Mouse (Mus musculus): ENCODE data around the gene Dnajc2. TPM values are rescaled to one million over a fixed set of nuclear protein-coding genes. Genes with fewer than 3 reads are reported as not detected.

The Dnajc2 gene
- total and polyA plus RNA-seq, 3 experiments, result 4.9 to 21.5 (median 20.9) TPM

DNA sequence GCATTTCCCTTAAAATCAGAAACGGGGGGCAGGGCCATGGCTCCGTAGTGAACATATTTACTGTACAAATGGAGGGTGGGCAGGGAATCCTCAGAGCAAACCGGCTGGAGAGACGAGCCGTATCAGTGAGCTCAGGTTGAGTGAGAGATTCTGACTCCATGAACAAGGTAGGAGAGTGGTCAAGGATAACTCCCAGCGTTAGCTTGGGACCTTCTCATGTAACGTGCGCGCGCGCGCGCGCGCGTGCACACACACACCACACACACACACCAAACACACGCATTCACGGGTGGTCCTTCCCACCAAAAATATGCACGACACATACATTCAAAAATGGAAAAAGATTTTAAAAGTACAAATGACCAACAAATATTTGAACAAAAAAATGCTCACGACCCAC lies 50.0 kb downstream of the Dnajc2 start:
- intact Hi-C loops (cut with DNase I), result loop anchor here (1.0 kb wide), 1 partner anchor 77 kb away; no protein-coding TSS in a partner anchor
- Histone ChIP-seq H3K27me3 (ENCODE audit: control insufficient read depth, insufficient read depth, low read length) (no peaks in the 10 kb centered on the region), H3K36me3 (ENCODE audit: control insufficient read depth, insufficient read depth, low read length) (no peaks in the 10 kb centered on the region), H3K4me3 (peak overlapping the region; percentile 26), H3K79me2 (replicated peaks; ENCODE audit: control insufficient read depth, insufficient read depth, low read length) (no peaks in the 10 kb centered on the region), H3K9ac (ENCODE audit: low read depth, low read length) (no peak overlapping the region), H3K27ac (no peak overlapping the region), H3K4me1 (ENCODE audit: control insufficient read depth, insufficient read depth, low read length) (peaks cover 5% of the 10 kb centered on the region)
- 66% methylated on average over 20 of the region's 20 CpGs for WGBS
- no peak for DNase-seq
- TF ChIP-seq EP300 (IDR thresholded peaks at IDR 0.05; ENCODE audit: insufficient read depth, low read depth, low read length) (no peak), CTCF (IDR thresholded peaks at IDR 0.05) (no peak), POLR2A (IDR thresholded peaks at IDR 0.05; ENCODE audit: insufficient read depth, low read depth, low read length) (no peak)

DNA sequence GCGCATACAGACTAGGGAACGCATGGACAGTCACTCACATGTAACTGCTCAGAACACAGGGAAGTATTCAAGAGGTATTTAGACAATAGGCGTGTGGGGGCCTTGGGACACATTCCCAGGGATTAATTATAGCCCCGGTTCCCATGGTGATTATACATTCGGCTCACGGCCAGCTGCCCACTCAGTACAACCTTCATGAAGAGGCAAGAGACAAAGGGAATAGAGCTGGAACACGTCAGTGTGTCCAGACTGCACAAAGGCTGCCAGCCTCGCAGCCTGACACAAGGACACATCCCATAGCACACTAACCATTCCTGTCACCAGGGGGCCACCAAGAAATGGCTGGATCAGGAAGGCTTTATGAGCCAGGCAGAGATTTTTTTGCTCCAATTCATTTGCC lies 52.1 kb downstream of the Dnajc2 start:
- H3K27ac ChIP-seq, result no peak overlapping the region
- 9% methylated on average over 8 of the region's 8 CpGs for WGBS
- H3K27me3 ChIP-seq (ENCODE audit: control insufficient read depth, insufficient read depth, low read length), result no peaks in the 10 kb centered on the region
- H3K9ac ChIP-seq (ENCODE audit: low read depth, low read length), result no peak overlapping the region
- no peaks in the 10 kb centered on the region for H3K79me2 ChIP-seq (replicated peaks; ENCODE audit: control insufficient read depth, insufficient read depth, low read length)
- H3K4me3 ChIP-seq, result no peak overlapping the region
- peaks cover 4% of the 10 kb centered on the region for H3K4me1 ChIP-seq (ENCODE audit: control insufficient read depth, insufficient read depth, low read length)
- H3K36me3 ChIP-seq (ENCODE audit: control insufficient read depth, insufficient read depth, low read length), result no peaks in the 10 kb centered on the region
- peak; percentile 81 for TF ChIP-seq CTCF (IDR thresholded peaks at IDR 0.05)
- TF ChIP-seq POLR2A (IDR thresholded peaks at IDR 0.05; ENCODE audit: insufficient read depth, low read depth, low read length), result no peak
- TF ChIP-seq EP300 (IDR thresholded peaks at IDR 0.05; ENCODE audit: insufficient read depth, low read depth, low read length), result no peak
- intact Hi-C loops (cut with DNase I), result no loop called here
- DNase-seq, result peak; percentile 49 to 58

DNA sequence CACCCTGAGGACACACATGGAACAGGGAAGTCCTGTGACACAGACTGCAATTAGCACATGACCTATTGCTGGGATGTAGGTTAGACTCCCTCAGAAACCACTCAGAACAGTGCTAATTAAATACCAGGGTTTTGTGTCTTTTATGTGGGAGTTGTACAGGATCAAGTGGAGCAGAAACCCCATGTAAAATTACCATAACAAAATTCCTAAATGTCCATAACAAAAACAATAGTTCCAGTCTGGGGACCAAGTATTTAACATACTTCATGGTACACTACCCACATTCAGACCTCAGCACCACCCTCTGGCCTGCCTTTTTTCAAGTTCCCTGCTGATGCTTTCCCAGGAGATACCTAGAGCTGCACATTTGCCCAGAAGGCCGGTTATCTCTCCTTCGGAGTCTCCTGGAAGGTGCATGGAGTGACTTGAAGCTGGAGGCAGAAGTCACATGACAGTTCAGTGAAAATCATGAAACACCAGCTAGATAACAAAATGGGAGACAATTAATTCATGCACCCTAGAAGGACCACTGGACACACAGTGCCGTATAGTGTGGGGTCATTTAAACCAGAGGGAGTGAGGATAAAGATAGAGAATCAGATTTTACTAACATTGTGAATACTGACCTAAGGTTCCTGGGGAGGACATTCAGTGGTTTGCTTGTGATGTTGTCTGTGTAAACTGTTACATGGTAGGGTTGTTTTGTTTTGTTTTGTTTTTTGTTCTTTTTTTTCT lies 52.7 kb downstream of the Dnajc2 start:
- Histone ChIP-seq H3K79me2 (replicated peaks; ENCODE audit: control insufficient read depth, insufficient read depth, low read length) (no peaks in the 10 kb centered on the region), H3K36me3 (ENCODE audit: control insufficient read depth, insufficient read depth, low read length) (no peaks in the 10 kb centered on the region), H3K27ac (no peak overlapping the region), H3K4me1 (ENCODE audit: control insufficient read depth, insufficient read depth, low read length) (no peaks in the 10 kb centered on the region; the same call in 1 of the 2 replicates), H3K9ac (ENCODE audit: low read depth, low read length) (no peak overlapping the region), H3K4me3 (no peak overlapping the region), H3K27me3 (ENCODE audit: control insufficient read depth, insufficient read depth, low read length) (no peaks in the 10 kb centered on the region)
- 50% methylated on average over 3 of the region's 3 CpGs for WGBS
- DNase-seq, result no peak
- TF ChIP-seq POLR2A (IDR thresholded peaks at IDR 0.05; ENCODE audit: insufficient read depth, low read depth, low read length) (no peak), CTCF (IDR thresholded peaks at IDR 0.05) (no peak), EP300 (IDR thresholded peaks at IDR 0.05; ENCODE audit: insufficient read depth, low read depth, low read length) (no peak)
- intact Hi-C loops (cut with DNase I), result no loop called here

DNA sequence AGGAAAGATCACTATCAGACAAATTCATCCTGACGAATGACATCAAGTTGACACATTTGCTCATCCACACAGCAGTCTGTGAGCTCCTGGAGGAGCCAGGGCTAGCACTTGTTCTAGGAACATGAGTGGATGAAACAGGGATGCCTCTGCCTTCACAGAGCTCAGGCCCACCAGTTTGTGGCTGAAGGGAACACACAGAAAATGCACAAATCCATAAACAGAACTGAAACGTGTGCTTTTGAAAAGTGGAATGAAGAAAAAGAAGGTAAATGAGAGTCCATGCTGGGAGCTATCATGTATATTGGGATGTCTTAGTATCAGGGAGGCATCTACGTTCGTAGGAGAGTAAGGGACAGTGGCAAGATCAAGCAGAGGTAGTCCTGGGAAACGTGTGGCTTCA lies 55.9 kb downstream of the Dnajc2 start:
- no peaks in the 10 kb centered on the region for H3K4me1 ChIP-seq (ENCODE audit: control insufficient read depth, insufficient read depth, low read length)
- H3K27ac ChIP-seq, result no peak overlapping the region
- no peak for DNase-seq
- intact Hi-C loops (cut with DNase I), result no loop called here
- no peaks in the 10 kb centered on the region for H3K79me2 ChIP-seq (replicated peaks; ENCODE audit: control insufficient read depth, insufficient read depth, low read length)
- TF ChIP-seq POLR2A (IDR thresholded peaks at IDR 0.05; ENCODE audit: insufficient read depth, low read depth, low read length), result no peak
- no peak for TF ChIP-seq CTCF (IDR thresholded peaks at IDR 0.05)
- TF ChIP-seq EP300 (IDR thresholded peaks at IDR 0.05; ENCODE audit: insufficient read depth, low read depth, low read length), result no peak
- 83% methylated on average over 5 of the region's 5 CpGs for WGBS
- H3K4me3 ChIP-seq, result no peak overlapping the region
- no peak overlapping the region for H3K9ac ChIP-seq (ENCODE audit: low read depth, low read length)
- no peaks in the 10 kb centered on the region for H3K27me3 ChIP-seq (ENCODE audit: control insufficient read depth, insufficient read depth, low read length)
- no peaks in the 10 kb centered on the region for H3K36me3 ChIP-seq (ENCODE audit: control insufficient read depth, insufficient read depth, low read length)

GRCm38 (mm10) chr5:21724872-21725271 lies 60.2 kb downstream of the Dnajc2 start:
- H3K4me3 ChIP-seq, result no peak overlapping the region
- DNase-seq, result no peak
- TF ChIP-seq POLR2A (IDR thresholded peaks at IDR 0.05; ENCODE audit: insufficient read depth, low read depth, low read length) (no peak), CTCF (IDR thresholded peaks at IDR 0.05) (no peak), EP300 (IDR thresholded peaks at IDR 0.05; ENCODE audit: insufficient read depth, low read depth, low read length) (no peak)
- H3K27ac ChIP-seq, result no peak overlapping the region
- intact Hi-C loops (cut with DNase I), result no loop called here
- no peaks in the 10 kb centered on the region for H3K36me3 ChIP-seq (ENCODE audit: control insufficient read depth, insufficient read depth, low read length)
- WGBS, result 53% methylated on average over 7 of the region's 7 CpGs
- no peaks in the 10 kb centered on the region for H3K79me2 ChIP-seq (replicated peaks; ENCODE audit: control insufficient read depth, insufficient read depth, low read length)
- H3K27me3 ChIP-seq (ENCODE audit: control insufficient read depth, insufficient read depth, low read length), result no peaks in the 10 kb centered on the region
- H3K9ac ChIP-seq (ENCODE audit: low read depth, low read length), result no peak overlapping the region
- no peaks in the 10 kb centered on the region for H3K4me1 ChIP-seq (ENCODE audit: control insufficient read depth, insufficient read depth, low read length)

DNA sequence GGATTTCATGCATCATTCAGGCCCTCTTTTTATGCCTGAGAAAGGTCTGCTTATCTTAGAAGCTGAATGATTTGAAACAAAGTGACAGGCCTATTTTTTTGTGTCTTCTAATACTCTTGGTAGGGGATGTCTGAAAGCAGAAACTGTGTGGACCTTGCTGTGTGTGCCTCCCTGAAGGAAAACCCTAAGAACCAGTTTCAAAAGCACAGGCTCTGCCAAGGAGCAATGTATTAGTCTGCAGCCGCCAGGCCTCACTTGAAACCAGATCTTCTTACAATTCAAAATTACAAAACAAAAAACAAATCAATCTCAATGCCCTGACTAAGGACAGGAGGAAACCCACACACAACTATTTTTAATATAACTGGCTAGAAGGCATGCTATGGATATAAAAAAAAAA lies 60.6 kb downstream of the Dnajc2 start:
- H3K36me3 ChIP-seq (ENCODE audit: control insufficient read depth, insufficient read depth, low read length), result no peaks in the 10 kb centered on the region
- H3K9ac ChIP-seq (ENCODE audit: low read depth, low read length), result no peak overlapping the region
- no peak for DNase-seq
- no peak for TF ChIP-seq CTCF (IDR thresholded peaks at IDR 0.05)
- no peak for TF ChIP-seq POLR2A (IDR thresholded peaks at IDR 0.05; ENCODE audit: insufficient read depth, low read depth, low read length)
- no peak for TF ChIP-seq EP300 (IDR thresholded peaks at IDR 0.05; ENCODE audit: insufficient read depth, low read depth, low read length)
- H3K4me3 ChIP-seq, result no peak overlapping the region
- WGBS, result 76% methylated on average over 1 of the region's 1 CpGs
- intact Hi-C loops (cut with DNase I), result no loop called here
- H3K79me2 ChIP-seq (replicated peaks; ENCODE audit: control insufficient read depth, insufficient read depth, low read length), result no peaks in the 10 kb centered on the region
- H3K27ac ChIP-seq, result no peak overlapping the region
- no peaks in the 10 kb centered on the region for H3K4me1 ChIP-seq (ENCODE audit: control insufficient read depth, insufficient read depth, low read length)
- no peaks in the 10 kb centered on the region for H3K27me3 ChIP-seq (ENCODE audit: control insufficient read depth, insufficient read depth, low read length)

Measured in heart, adult 2 months (tissue).